In the genomic region with DNA sequence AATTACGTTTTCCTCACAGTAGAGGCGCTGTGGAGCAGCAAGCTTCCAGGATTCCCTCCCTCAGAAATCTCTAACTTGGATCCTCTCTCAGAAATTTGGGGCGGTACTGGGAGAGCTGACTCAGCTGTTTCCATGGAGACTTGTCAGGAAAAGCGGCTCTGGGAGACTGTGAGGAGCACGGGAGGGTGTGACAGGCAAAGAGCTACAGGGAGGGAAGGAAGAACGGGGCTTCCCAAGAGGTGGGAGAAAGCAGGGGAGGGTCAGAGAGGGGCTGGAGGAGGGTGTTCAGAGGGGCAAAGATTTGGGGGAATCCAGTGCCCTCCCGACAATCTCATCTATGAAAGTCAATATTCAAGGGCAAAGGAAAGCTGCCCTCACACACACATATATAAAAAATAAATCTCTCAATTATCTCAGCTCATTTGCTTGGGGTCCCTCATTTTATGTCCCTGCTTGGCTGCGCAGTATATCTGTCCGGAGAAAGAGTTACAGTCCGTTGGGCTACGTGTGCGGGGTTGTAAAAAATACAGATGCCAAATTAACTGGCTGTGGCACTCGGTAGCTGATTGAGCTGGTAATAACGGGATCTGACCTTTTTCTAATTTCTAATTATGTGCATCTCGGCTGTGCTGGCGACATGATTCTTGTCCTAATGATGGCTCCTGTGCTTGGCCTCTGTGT, we compare ENCODE assay signal across 8 mouse cellular contexts.
A peak's percentile ranks its signal among the peaks of the same experiment; 100 is the strongest.
DNase-seq lines count a peak whose midpoint lies in the region; ATAC-seq and TF ChIP-seq lines count a peak whose summit lies in the region.

No protein-coding gene starts in this region.

- no peaks in the 10 kb centered on the region for H3K36me3 ChIP-seq in ES-E14 (ENCODE audit: control insufficient read depth, insufficient read depth, low read length, poor library complexity, severe bottlenecking)
- H3K36me3 ChIP-seq in forebrain, embryonic 11.5 days (ENCODE audit: control insufficient read depth, insufficient read depth, low read length) = peaks cover 3% of the 10 kb centered on the region; the same call in 1 of the 2 replicates

- no peak overlapping the region for H3K4me3 ChIP-seq in ES-E14 (ENCODE audit: insufficient read depth in 1 of 2, low read depth in 1 of 2, low read length in 2 of 2, poor library complexity in 1 of 2, severe bottlenecking in 1 of 2)
- no peak overlapping the region for H3K4me3 ChIP-seq in forebrain, embryonic 11.5 days (ENCODE audit: low read depth, low read length)

- in situ Hi-C loops in ES-E14 (cut with MboI; ENCODE audit: low sequenced_read_pairs in 2 of 2, unreplicated experiment in 2 of 2) = no loop called here

- no peak overlapping the region for H3K9ac ChIP-seq in ES-E14 (ENCODE audit: insufficient read depth, low read depth, low read length, poor library complexity, severe bottlenecking)
- 0 out of 2 replicates have a peak overlapping the region, but pooled peaks have one; percentile 30 for H3K9ac ChIP-seq in forebrain, embryonic 11.5 days (ENCODE audit: low read length)

- peak; percentile 95 for DNase-seq in ES-E14 (ENCODE audit: low read depth, low spot score)
- peak; percentile 78 for DNase-seq in brain, embryonic 18.5 days (ENCODE audit: low read depth, low spot score)
- DNase-seq in forebrain, embryonic 11.5 days (ENCODE audit: low spot score) = peak; percentile 79
- DNase-seq in heart, postnatal 10 days = peak; percentile 73 to 83
- peak; percentile 61 to 65 for DNase-seq in kidney, postnatal 25 days
- peak; percentile 39 to 68 for DNase-seq in lung, adult 18-20 months
- DNase-seq in ovary, postnatal 14 days (ENCODE audit: low spot score) = peak; percentile 66

- intact Hi-C loops in heart, postnatal 10 days (cut with DNase I) = no loop called here

- WGBS in forebrain, embryonic 11.5 days = 44% methylated on average over 16 of the region's 16 CpGs

- peak; percentile 87 for ATAC-seq in forebrain, embryonic 11.5 days (replicated peaks; ENCODE audit: low FRiP score)
- ATAC-seq in erythroid progenitor cell, adult 5-6 weeks (replicated peaks; ENCODE audit: low FRiP score, poor library complexity, severe bottlenecking) = no peak

- no peak overlapping the region for H3K27ac ChIP-seq in ES-E14 (ENCODE audit: insufficient read depth, low read depth, low read length, poor library complexity, severe bottlenecking)
- no peak overlapping the region for H3K27ac ChIP-seq in forebrain, embryonic 11.5 days (ENCODE audit: low read depth, low read length)

- no peaks in the 10 kb centered on the region for H3K27me3 ChIP-seq in forebrain, embryonic 11.5 days (ENCODE audit: control insufficient read depth, insufficient read depth, low read length)

- no peaks in the 10 kb centered on the region for H3K9me3 ChIP-seq in ES-E14 (ENCODE audit: control insufficient read depth, insufficient read depth, low read depth, low read length)
- no peaks in the 10 kb centered on the region for H3K9me3 ChIP-seq in forebrain, embryonic 11.5 days (ENCODE audit: control insufficient read depth, low read length)

- H3K4me2 ChIP-seq in forebrain, embryonic 11.5 days (ENCODE audit: low read depth, low read length, severe bottlenecking) = 0 out of 2 replicates have a peak overlapping the region, but pooled peaks have one; percentile 1

- peaks cover 0 to 4% of the 10 kb centered on the region in 2 experiments; a peak in 1 of 4 replicates for H3K4me1 ChIP-seq in ES-E14 (ENCODE audit: control insufficient read depth in 2 of 2, insufficient read depth in 2 of 2, low read length in 2 of 2, poor library complexity in 1 of 2)
- H3K4me1 ChIP-seq in forebrain, embryonic 11.5 days (replicated peaks; ENCODE audit: control insufficient read depth, insufficient read depth, low read length) = peaks cover 8% of the 10 kb centered on the region

TF ChIP-seq in ES-E14, 5 proteins besides CTCF, POLR2A, EP300 and RAD21:
- no peak for TF ChIP-seq ZNF384 (IDR thresholded peaks at IDR 0.05; ENCODE audit: low read depth, low read length)
- TF ChIP-seq ZC3H11A (IDR thresholded peaks at IDR 0.05; ENCODE audit: borderline replicate concordance, low read depth, low read length) = no peak
- TF ChIP-seq HCFC1 (IDR thresholded peaks at IDR 0.05; ENCODE audit: borderline replicate concordance, insufficient read depth, low read length) = peak; percentile 59; the same call in 1 of the 2 replicates
- no peak for TF ChIP-seq CHD2 (IDR thresholded peaks at IDR 0.05; ENCODE audit: low read depth, low read length)
- TF ChIP-seq MAFK (IDR thresholded peaks at IDR 0.05; ENCODE audit: insufficient read depth, low read depth, low read length) = peak; percentile 100
